Mouse (Mus musculus): ENCODE results near the gene Nabp1. TPM values are rescaled to one million over a fixed set of nuclear protein-coding genes. Genes with fewer than 3 reads are reported as not detected.

The Nabp1 gene
- total RNA-seq, 2 experiments from 2014 or later = 17.6 to 20.0 TPM

Other genes starting within 250 kb of the Nabp1 start
- 1 to 10 TPM; 7.4 TPM for gene Cavin2, start 189.3 kb downstream of the Nabp1 start, total RNA-seq (2021)

Measured in layer of hippocampus, adult 18-20 months (tissue).